Mouse (Mus musculus) stomach, postnatal 0 days (tissue): ENCODE measurements around the gene Ildr2. TPM values are rescaled to one million over a fixed set of nuclear protein-coding genes. Genes with fewer than 3 reads are reported as not detected.

Source experiments
- ATAC-seq: fragments of 200-750 bp; cut with Nextera tagmentation; 2 replicates; pipeline ENCODE4 v1.8.0; 2017; ENCODE audit not compliant: low FRiP score, low TSS enrichment
- DNase-seq: peaks from one replicate; pipeline ENCODE4 v3.0.0-alpha.2; 2016; ENCODE audit warnings: low spot score
- H3K27ac ChIP-seq: fragments of 300-500 bp; sonication (generic); replicated peaks from 2 replicates; pipeline ENCODE4 v1.5.1; 2014; ENCODE audit warnings: mild to moderate bottlenecking, control low read depth
- H3K27me3 ChIP-seq: fragments of 300-500 bp; sonication (generic); 2 replicates; pipeline ENCODE4 v1.6.1; 2014; ENCODE audit warnings: low read length; ENCODE audit not compliant: control insufficient read depth, insufficient read depth
- H3K36me3 ChIP-seq: fragments of 300-500 bp; sonication (generic); 2 replicates; pipeline ENCODE4 v1.6.1; 2014; ENCODE audit warnings: low read length, mixed read lengths; ENCODE audit not compliant: control insufficient read depth, insufficient read depth
- H3K4me1 ChIP-seq: fragments of 300-500 bp; sonication (generic); replicated peaks from 2 replicates; pipeline ENCODE4 v1.6.1; 2014; ENCODE audit warnings: antibody characterized with exemption; ENCODE audit not compliant: control insufficient read depth, insufficient read depth
- H3K4me2 ChIP-seq: fragments of 300-500 bp; sonication (generic); replicated peaks from 2 replicates; pipeline ENCODE4 v1.6.1; 2014; ENCODE audit warnings: low read depth, mild to moderate bottlenecking, control low read depth, moderate library complexity
- H3K4me3 ChIP-seq: fragments of 300-500 bp; sonication (generic); 2 replicates; pipeline ENCODE4 v1.5.1; 2014; ENCODE audit warnings: low read depth, low read length, control low read depth
- H3K9ac ChIP-seq: fragments of 300-500 bp; sonication (generic); 2 replicates; pipeline ENCODE4 v1.6.1; 2014; ENCODE audit warnings: mild to moderate bottlenecking, low read length, control low read depth, mixed read lengths
- H3K9me3 ChIP-seq: fragments of 300-500 bp; sonication (generic); 2 replicates; pipeline ENCODE4 v1.6.1; 2016; ENCODE audit warnings: low read length; ENCODE audit not compliant: control insufficient read depth
- CTCF ChIP-seq: IDR thresholded peaks from 2 replicates; pipeline ENCODE4 v1.5.1; 2016; ENCODE audit warnings: antibody characterized with exemption, low read depth, mild to moderate bottlenecking, moderate library complexity
- EP300 ChIP-seq: optimal IDR thresholded peaks from 2 replicates; pipeline ENCODE3; 2016; ENCODE audit warnings: antibody characterized with exemption
- WGBS: fragments of 180-500 bp; shearing (Covaris S2); extraction: QIAGEN DNeasy Blood & Tissue Kit; methylation state at CpG from one replicate; pipeline ENCODE4 v1.1.7; 2014; 5-methylcytosine and 5-hydroxymethylcytosine counted together
- polyA plus RNA-seq: library from polyadenylated mRNA; unstranded; fragments of >200 nt; fragmentation: Nextera tagmentation; extraction: Ambion mirVana; gene quantifications from 2 replicates; pipeline ENCODE4 v1.2.1, GENCODE M21; 2015

The Ildr2 gene
- polyA plus RNA-seq, 1 experiment from 2014 or later: 0.64 TPM

DNA sequence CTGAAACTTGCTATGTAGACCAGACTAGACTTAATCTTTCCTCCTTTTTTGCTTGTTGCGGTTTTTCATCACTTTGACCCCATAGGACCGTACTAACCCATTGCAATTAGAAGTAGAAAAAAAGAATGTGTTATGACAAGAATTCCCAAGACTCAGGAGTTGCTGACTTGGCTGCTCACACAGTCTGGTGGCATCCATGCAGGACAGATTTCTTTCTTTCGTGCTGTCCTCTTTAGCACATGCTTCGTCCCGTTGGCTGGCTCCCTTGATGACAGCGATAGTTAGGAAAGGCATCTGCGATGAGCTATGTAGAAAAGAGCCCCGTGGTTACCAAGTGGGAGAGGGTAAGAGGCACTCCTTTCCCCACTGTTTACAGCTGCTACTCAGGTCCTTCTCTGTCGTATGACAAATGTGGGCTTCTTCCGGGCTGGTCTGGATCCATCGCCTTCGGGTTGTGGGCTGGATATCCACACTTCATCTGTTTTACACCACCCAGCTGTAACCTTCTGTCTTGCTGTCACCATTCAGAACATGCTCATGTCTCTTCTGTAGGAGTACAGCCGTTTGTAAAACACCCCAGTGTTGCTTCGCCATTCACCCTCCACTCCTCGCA lies 43.7 kb downstream of the Ildr2 start:
- no peaks in the 10 kb centered on the region for H3K9me3 ChIP-seq
- no peaks in the 10 kb centered on the region for H3K27me3 ChIP-seq
- WGBS: 46% methylated on average over 15 of the region's 15 CpGs
- no peaks in the 10 kb centered on the region for H3K36me3 ChIP-seq
- no peak overlapping the region for H3K27ac ChIP-seq
- no peak overlapping the region for H3K4me3 ChIP-seq
- DNase-seq: no peak
- H3K4me2 ChIP-seq: peak overlapping the region; percentile 11
- no peak for ATAC-seq
- H3K9ac ChIP-seq: no peak overlapping the region
- H3K4me1 ChIP-seq: no peaks in the 10 kb centered on the region
- TF ChIP-seq CTCF (no peak), EP300 (no peak)

DNA sequence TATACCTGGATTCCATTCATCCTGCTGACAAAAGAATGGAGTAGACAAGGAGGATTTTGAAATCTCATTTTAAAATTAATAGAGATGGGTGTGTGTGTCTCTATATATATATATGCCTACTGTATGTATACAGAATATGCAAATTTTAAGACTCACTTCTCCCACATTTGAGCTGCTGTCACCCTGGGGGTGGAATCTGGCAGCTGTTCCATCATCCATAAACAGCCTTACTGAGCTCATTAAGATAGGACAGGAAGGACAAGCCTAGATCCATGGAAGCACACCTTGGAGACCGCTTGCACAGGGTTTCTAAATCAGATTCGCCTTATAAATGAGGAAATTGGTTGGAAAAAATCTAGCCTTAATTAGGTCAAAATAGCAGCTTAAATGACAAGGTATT lies 44.9 kb downstream of the Ildr2 start:
- TF ChIP-seq CTCF (no peak), EP300 (no peak)

DNA sequence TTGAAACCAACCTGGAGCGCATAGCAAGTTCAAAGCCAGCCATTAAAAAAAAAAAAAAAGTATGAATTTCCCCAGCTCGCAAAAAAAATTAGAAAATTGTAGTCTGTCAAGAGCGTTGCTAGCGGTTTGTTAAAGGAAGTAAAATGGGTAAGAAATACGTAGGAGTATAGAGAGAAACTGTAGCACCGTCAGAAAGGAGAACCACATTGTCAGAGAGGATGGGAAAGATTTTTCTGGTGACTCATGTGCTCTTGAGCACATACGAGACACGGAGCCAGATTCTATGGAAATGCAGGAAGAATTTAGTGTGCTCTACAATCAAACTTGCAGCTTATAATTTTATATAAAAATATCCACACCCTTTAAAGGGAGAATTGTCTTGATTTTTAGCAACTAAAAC lies 45.9 kb downstream of the Ildr2 start:
- H3K4me2 ChIP-seq: no peak overlapping the region
- no peaks in the 10 kb centered on the region for H3K4me1 ChIP-seq
- H3K9me3 ChIP-seq: no peaks in the 10 kb centered on the region
- no peak overlapping the region for H3K27ac ChIP-seq
- no peak overlapping the region for H3K9ac ChIP-seq
- H3K36me3 ChIP-seq: no peaks in the 10 kb centered on the region
- ATAC-seq: no peak
- 74% methylated on average over 8 of the region's 8 CpGs for WGBS
- no peak overlapping the region for H3K4me3 ChIP-seq
- H3K27me3 ChIP-seq: no peaks in the 10 kb centered on the region
- no peak for TF ChIP-seq CTCF
- TF ChIP-seq EP300: no peak
- no peak for DNase-seq

More for the DNA sequence above, 44.9 kb downstream of the Ildr2 start:
- 80% methylated on average over 2 of the region's 2 CpGs for WGBS
- no peaks in the 10 kb centered on the region for H3K4me1 ChIP-seq
- H3K4me3 ChIP-seq: no peak overlapping the region
- no peak overlapping the region for H3K27ac ChIP-seq
- no peak for ATAC-seq
- H3K4me2 ChIP-seq: no peak overlapping the region
- H3K27me3 ChIP-seq: no peaks in the 10 kb centered on the region
- no peak overlapping the region for H3K9ac ChIP-seq
- no peaks in the 10 kb centered on the region for H3K9me3 ChIP-seq
- H3K36me3 ChIP-seq: no peaks in the 10 kb centered on the region
- no peak for DNase-seq

DNA sequence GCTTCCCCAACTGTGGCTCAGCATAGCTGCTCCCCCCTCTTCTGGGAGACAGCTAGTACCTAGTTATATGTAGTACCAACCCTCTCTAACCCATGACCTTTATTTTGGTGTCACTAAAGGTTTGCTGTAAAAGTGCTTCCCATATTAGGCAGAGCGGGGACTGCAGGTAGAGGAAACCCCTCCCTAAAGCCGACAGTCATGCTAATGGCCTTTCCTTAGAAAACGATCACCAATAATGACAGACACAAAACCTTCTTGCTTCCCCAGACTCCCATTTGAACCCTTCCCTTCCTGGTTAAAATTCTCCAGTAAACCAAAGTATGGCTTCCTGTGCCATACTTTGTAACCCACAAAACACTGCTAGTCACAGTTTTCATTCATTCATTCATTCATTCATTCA lies 46.6 kb downstream of the Ildr2 start:
- H3K36me3 ChIP-seq: no peaks in the 10 kb centered on the region
- no peak overlapping the region for H3K27ac ChIP-seq
- no peaks in the 10 kb centered on the region for H3K27me3 ChIP-seq
- DNase-seq: no peak
- H3K4me2 ChIP-seq: no peak overlapping the region
- ATAC-seq: no peak
- H3K9me3 ChIP-seq: no peaks in the 10 kb centered on the region
- H3K9ac ChIP-seq: no peak overlapping the region
- 68% methylated on average over 3 of the region's 3 CpGs for WGBS
- TF ChIP-seq CTCF (no peak), EP300 (no peak)
- H3K4me1 ChIP-seq: no peaks in the 10 kb centered on the region
- no peak overlapping the region for H3K4me3 ChIP-seq

DNA sequence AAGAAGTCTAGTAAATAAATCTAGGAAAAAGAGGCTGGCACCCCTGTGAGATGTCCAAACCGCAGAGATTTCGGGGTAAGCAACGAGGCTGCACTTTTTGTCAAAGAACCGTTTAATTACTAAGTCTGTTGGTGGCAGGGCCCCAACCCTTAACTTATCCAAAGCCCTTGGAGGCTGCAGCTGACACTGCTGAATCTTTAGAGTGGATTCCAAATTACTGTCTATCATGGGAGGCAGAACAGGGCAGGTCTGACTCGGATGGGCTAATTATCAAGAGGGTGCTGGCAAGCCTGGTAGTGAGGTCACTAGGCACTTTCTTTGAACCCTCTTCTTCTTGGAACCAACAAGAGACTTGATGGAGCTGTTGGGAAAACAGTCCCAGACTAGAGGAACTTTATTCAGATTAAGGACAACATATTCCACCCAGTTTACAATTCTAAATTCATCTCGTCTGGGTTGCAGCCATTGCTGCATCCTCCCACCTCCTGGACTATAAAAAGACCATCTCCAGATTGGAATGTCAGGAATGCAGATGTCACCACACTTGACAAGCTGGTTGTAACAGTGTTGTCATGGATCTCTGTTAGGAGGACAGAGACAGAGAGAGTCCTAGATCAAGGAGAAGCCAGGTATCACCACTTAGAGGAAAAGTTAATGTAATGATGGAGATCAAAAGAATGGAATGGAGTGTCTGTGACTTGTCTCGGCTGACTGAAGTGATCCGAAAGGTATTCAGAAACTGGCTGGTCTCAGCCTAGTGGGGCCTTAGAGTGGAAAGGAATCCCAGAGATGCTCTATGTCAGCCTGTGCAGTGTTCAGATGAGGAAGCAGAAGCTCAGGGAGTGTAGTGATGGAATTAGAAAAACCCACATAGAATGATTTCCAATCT lies 50.7 kb downstream of the Ildr2 start:
- H3K9me3 ChIP-seq: no peaks in the 10 kb centered on the region
- no peak overlapping the region for H3K9ac ChIP-seq
- ATAC-seq (no peak), DNase-seq (no peak)
- H3K36me3 ChIP-seq: no peaks in the 10 kb centered on the region
- TF ChIP-seq CTCF (no peak), EP300 (no peak)
- peaks cover 4% of the 10 kb centered on the region; the same call in 1 of the 2 replicates for H3K27me3 ChIP-seq
- H3K27ac ChIP-seq: no peak overlapping the region
- H3K4me1 ChIP-seq: no peaks in the 10 kb centered on the region
- no peak overlapping the region for H3K4me2 ChIP-seq
- no peak overlapping the region for H3K4me3 ChIP-seq
- WGBS: 76% methylated on average over 8 of the region's 8 CpGs

DNA sequence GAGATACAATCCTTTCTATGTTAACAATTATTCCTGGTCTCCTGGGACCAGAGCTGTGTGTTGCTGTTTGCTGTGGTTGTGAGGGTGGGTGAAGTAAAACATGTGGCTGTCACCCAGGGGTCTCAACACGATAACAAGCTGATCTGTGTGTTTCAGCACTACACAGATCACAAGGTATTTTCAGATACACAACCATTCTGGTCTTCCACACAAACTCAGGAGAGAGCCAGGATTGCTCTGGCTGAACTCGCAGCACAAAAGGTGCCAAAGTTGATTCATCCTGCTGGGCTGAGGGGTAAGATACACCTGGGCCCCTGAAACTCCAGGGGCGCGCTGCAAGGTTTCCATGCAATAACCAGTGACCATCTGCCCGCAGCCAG lies 54.5 kb downstream of the Ildr2 start:
- no peak for ATAC-seq
- peak overlapping the region; percentile 44 for H3K4me3 ChIP-seq
- no peak overlapping the region for H3K9ac ChIP-seq
- no peak for TF ChIP-seq EP300
- H3K27ac ChIP-seq: no peak overlapping the region
- no peaks in the 10 kb centered on the region for H3K4me1 ChIP-seq
- H3K9me3 ChIP-seq: no peaks in the 10 kb centered on the region
- H3K4me2 ChIP-seq: peak overlapping the region; percentile 77
- no peaks in the 10 kb centered on the region for H3K36me3 ChIP-seq
- 22% methylated on average over 5 of the region's 5 CpGs for WGBS
- peaks cover 4% of the 10 kb centered on the region; the same call in 1 of the 2 replicates for H3K27me3 ChIP-seq
- no peak for DNase-seq
